Mouse (Mus musculus): ENCODE results near the gene Foxp1.

GRCm38 (mm10) chr6:99206437-99206870 lies 316.1 kb downstream of the Foxp1 start:
- no peak for TF ChIP-seq CTCF (IDR thresholded peaks at IDR 0.05; ENCODE audit: borderline replicate concordance, extremely low read depth, insufficient read depth, insufficient read length)
- TF ChIP-seq POLR2A (IDR thresholded peaks at IDR 0.05; ENCODE audit: borderline replicate concordance, extremely low read depth, insufficient read depth, insufficient read length, poor library complexity, severe bottlenecking) = no peak

Measured in brain, embryonic 14.5 days (tissue).